Mouse (Mus musculus) lung, postnatal 0 days (tissue): Measurements from ENCODE around the gene Ddx27.

ENCODE experiments used
- CTCF ChIP-seq: IDR thresholded peaks from 2 replicates; pipeline ENCODE4 v1.5.1; 2016; ENCODE audit warnings: antibody characterized with exemption, mild to moderate bottlenecking
- EP300 ChIP-seq: IDR thresholded peaks from 2 replicates; pipeline ENCODE4 v1.6.1; 2016; ENCODE audit warnings: antibody characterized with exemption, mild to moderate bottlenecking, control low read depth

DNA sequence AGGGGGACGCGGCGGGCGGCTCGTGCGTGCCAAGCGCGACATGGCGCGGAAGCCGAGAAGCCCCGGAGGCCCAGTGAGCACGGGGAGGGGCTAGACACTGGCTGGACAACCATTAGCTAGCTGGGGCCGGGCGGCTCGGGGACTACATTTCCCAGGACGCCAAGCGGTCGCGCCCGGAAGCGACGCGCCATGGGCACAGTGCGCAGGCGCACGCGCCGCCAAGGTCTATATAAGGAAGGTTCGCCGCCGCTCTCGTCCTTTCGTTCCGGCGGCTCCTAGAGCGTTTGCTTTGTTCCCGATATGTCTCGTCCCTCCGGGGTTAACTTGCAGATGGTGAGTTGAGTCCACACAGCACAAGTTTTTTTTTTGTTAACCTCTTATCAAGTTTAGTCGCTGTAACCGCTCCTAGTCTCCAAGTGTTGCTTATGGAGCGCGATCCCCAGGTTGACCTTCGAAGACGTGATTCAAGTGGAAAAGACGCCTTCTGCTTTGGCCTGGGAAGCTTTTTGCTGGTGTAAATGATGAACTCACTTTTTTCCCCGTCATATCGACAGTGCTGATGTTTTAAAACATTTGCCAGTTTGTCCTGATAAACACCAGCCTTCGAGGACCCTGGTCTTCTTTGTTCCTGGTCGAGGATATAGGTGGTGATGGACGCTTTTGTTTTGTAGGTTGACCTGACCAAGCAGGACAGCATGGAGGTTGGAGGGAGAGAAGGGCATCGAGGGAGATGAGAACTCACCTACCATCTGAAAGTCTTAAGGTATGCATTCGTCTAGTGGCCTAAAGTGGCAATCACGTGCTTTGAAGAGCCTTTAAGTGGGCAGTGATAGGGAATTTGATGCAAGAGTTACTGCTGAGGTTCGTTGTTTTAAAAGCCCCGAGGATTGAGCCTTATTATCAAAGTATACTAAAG, 48.2 kb downstream of the Ddx27 start, which contains the start of gene Znfx1:
- TF ChIP-seq CTCF: peak; percentile 49
- peak; percentile 68; the same call in 1 of the 2 replicates for TF ChIP-seq EP300
